Mouse (Mus musculus) embryonic facial prominence, embryonic 15.5 days (tissue): Measurements from ENCODE around the gene Safb2. TPM values are rescaled to one million over a fixed set of nuclear protein-coding genes. Genes with fewer than 3 reads are reported as not detected.

Source experiments
- ATAC-seq: fragments of 200-750 bp; cut with Nextera tagmentation; 2 replicates; pipeline ENCODE4 v1.8.0; 2017; ENCODE audit warnings: low read depth, moderate TSS enrichment; ENCODE audit not compliant: insufficient number of reproducible peaks, low FRiP score, low TSS enrichment
- H3K27ac ChIP-seq: fragments of 300-500 bp; sonication (generic); replicated peaks from 2 replicates; pipeline ENCODE4 v1.5.1; 2015; ENCODE audit warnings: mild to moderate bottlenecking, inconsistent platforms
- H3K27me3 ChIP-seq: fragments of 300-500 bp; sonication (generic); 2 replicates; pipeline ENCODE4 v1.6.1; 2015; ENCODE audit warnings: inconsistent platforms
- H3K36me3 ChIP-seq: fragments of 300-500 bp; sonication (generic); 2 replicates; pipeline ENCODE4 v1.6.1; 2015; ENCODE audit warnings: mild to moderate bottlenecking, inconsistent platforms
- H3K4me1 ChIP-seq: fragments of 300-500 bp; sonication (generic); 2 replicates; pipeline ENCODE4 v1.6.1; 2015; ENCODE audit warnings: inconsistent platforms
- H3K4me2 ChIP-seq: fragments of 300-500 bp; sonication (generic); replicated peaks from 2 replicates; pipeline ENCODE4 v1.6.1; 2015; ENCODE audit warnings: mild to moderate bottlenecking, inconsistent platforms
- H3K4me3 ChIP-seq: fragments of 300-500 bp; sonication (generic); replicated peaks from 2 replicates; pipeline ENCODE4 v1.5.1; 2015; ENCODE audit warnings: mild to moderate bottlenecking, inconsistent platforms
- H3K9ac ChIP-seq: fragments of 300-500 bp; sonication (generic); 2 replicates; pipeline ENCODE4 v1.6.1; 2015; ENCODE audit warnings: inconsistent platforms
- H3K9me3 ChIP-seq: fragments of 300-500 bp; sonication (generic); replicated peaks from 2 replicates; pipeline ENCODE4 v1.6.1; 2016; ENCODE audit warnings: inconsistent platforms
- WGBS: fragments of 180-500 bp; shearing (Covaris S2); methylation state at CpG from one replicate; pipeline ENCODE4 v1.1.7; 2015; 5-methylcytosine and 5-hydroxymethylcytosine counted together
- polyA plus RNA-seq: library from polyadenylated mRNA; unstranded; fragments of >200 nt; fragmentation: Nextera tagmentation; extraction: Ambion mirVana; gene quantifications from 2 replicates; pipeline ENCODE4 v1.2.1, GENCODE M21; 2015

Safb2 gene
- polyA plus RNA-seq, 1 experiment from 2014 or later = 98.4 TPM

DNA sequence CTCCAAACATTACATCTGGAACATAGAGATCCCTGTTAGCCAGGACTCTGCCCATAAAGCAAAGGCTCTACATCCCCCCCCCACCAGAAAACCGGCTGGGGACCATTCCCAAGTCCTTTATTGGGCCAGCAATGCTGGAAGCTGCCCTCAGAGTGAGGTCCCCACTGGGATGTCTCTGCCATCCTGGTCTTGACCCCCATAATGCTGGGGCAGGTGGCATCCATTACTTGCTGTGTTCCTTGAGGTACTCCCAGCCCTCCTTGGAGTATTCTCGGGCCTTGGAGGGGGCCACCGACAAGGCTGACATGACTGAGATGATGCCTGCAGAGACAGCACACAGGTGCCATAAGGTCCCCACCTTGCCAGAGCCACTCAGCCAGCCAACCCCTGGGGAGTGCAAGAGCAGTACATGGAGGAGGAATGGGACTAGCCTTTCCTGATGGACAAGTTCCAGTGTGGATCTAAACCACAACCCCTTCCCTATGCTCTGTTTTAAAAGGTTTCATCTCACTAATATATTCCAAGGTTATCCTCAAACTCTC lies 23.2 kb upstream of the Safb2 start:
- no peaks in the 10 kb centered on the region for H3K9me3 ChIP-seq
- H3K4me1 ChIP-seq = peaks cover 21% of the 10 kb centered on the region
- H3K36me3 ChIP-seq = peaks cover 52% of the 10 kb centered on the region
- WGBS = 57% methylated on average over 3 of the region's 3 CpGs
- H3K27me3 ChIP-seq = no peaks in the 10 kb centered on the region
- no peak overlapping the region for H3K4me3 ChIP-seq
- no peak for ATAC-seq
- H3K27ac ChIP-seq = no peak overlapping the region
- H3K9ac ChIP-seq = no peak overlapping the region
- H3K4me2 ChIP-seq = no peak overlapping the region

DNA sequence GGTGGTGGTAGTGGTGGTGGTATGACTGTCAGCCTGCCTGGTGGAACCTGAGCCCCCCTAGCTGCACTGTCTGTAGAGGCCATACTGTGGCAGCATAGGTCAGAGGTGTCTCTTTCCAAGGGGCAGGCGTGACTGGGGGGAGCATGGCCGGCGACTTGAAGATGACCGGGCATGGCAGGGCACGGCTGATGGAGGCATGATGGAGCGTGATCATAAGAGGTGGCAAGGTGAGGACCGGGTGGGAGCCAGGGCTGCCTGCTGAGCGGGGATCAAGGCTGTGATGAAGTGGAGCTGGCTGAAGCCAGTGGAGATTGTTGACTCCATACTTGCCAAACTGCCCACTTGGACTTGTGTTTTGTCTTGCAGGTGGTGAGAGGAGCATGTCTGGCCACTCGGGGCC lies 21.0 kb upstream of the Safb2 start:
- WGBS = 83% methylated on average over 9 of the region's 9 CpGs
- no peak for ATAC-seq
- no peak overlapping the region for H3K4me3 ChIP-seq
- no peak overlapping the region for H3K27ac ChIP-seq
- H3K9me3 ChIP-seq = no peaks in the 10 kb centered on the region
- H3K9ac ChIP-seq = no peak overlapping the region
- no peaks in the 10 kb centered on the region for H3K27me3 ChIP-seq
- H3K4me2 ChIP-seq = no peak overlapping the region
- H3K4me1 ChIP-seq = peaks cover 18% of the 10 kb centered on the region
- peaks cover 73% of the 10 kb centered on the region for H3K36me3 ChIP-seq

DNA sequence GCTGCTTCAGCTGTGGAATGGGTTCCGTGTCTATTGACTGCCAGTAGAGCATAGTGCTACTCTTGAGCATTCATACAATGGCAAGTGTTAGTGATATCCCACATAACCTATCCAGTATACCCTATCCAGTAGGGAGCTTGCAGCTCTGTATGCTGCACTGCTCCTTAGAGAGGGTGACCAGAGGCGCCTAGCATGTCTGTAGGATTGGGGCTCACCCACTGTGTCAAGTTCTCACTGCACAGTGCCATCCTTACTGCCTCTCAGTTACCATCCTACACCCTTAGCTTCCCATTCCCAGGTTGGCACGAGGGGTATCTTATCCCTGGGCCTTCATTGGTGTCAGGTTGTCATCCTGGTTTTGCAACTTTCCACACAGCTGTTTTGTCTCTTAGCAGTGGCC lies 20.0 kb upstream of the Safb2 start:
- no peaks in the 10 kb centered on the region for H3K9me3 ChIP-seq
- no peak overlapping the region for H3K4me2 ChIP-seq
- 81% methylated on average over 3 of the region's 3 CpGs for WGBS
- no peak overlapping the region for H3K4me3 ChIP-seq
- no peaks in the 10 kb centered on the region for H3K27me3 ChIP-seq
- no peak for ATAC-seq
- no peak overlapping the region for H3K27ac ChIP-seq
- H3K9ac ChIP-seq = no peak overlapping the region
- H3K4me1 ChIP-seq = peaks cover 13% of the 10 kb centered on the region
- peaks cover 83% of the 10 kb centered on the region for H3K36me3 ChIP-seq

DNA sequence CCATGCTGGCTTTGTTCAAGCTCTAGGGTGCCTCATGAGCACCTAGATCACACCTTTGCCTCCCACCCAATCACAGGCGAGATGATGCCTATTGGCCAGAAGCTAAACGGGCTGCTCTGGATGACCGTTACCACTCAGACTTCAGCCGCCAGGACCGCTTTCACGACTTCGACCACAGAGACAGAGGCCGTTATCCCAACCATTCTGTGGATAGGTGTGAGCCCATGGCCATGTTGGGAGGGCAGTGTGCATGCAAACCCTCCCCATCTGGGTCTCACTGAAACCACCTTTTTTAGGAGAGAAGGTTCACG lies 19.6 kb upstream of the Safb2 start:
- peaks cover 86% of the 10 kb centered on the region for H3K36me3 ChIP-seq
- ATAC-seq = no peak
- no peak overlapping the region for H3K4me3 ChIP-seq
- no peaks in the 10 kb centered on the region for H3K9me3 ChIP-seq
- H3K27ac ChIP-seq = no peak overlapping the region
- no peak overlapping the region for H3K9ac ChIP-seq
- no peak overlapping the region for H3K4me2 ChIP-seq
- H3K27me3 ChIP-seq = no peaks in the 10 kb centered on the region
- peaks cover 12% of the 10 kb centered on the region for H3K4me1 ChIP-seq
- 91% methylated on average over 9 of the region's 9 CpGs for WGBS

DNA sequence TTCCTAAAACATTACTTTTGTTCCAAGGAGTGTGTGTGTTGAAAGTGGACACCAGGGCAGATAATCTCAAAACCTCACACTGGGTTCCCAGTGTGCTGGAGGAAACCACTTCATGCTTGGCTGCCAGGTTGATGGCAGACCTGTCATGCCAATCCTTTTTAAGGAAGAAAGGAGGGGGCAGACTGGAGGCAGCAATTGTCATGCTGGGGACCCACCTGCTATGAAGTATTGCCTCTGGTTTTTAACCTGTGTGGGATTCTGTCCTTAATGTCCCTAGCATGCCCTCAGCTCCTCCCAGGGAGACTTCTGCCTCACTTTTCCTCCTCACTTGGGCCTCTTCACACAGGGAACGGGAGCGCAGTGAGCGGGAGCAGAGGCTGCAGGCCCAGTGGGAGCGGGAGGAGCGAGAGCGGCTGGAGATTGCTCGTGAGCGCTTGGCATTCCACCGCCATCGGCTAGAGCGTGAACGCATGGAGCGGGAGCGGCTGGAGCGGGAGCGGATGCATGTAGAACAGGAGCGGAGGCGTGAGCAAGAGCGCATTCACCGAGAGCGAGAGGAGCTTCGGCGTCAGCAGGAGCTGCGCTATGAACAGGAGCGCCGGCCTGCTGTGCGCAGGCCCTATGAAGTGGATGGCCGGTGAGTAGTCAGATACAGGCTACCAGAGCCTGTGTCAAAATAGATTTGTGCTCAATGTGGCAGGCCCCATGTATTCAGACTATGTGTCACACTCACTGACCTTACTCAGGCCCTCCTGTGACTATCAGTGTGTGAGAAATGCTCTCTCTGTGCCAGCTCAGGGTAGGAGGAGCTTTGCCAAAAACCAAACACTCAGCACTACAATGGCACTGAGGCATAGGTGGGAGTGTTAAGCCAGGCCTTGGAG lies 19.0 kb upstream of the Safb2 start:
- H3K27me3 ChIP-seq = no peaks in the 10 kb centered on the region
- no peaks in the 10 kb centered on the region for H3K9me3 ChIP-seq
- no peak overlapping the region for H3K9ac ChIP-seq
- no peak overlapping the region for H3K4me3 ChIP-seq
- ATAC-seq = no peak
- no peak overlapping the region for H3K27ac ChIP-seq
- H3K4me1 ChIP-seq = peaks cover 6% of the 10 kb centered on the region
- no peak overlapping the region for H3K4me2 ChIP-seq
- WGBS = 94% methylated on average over 28 of the region's 28 CpGs
- peaks cover 86% of the 10 kb centered on the region for H3K36me3 ChIP-seq

DNA sequence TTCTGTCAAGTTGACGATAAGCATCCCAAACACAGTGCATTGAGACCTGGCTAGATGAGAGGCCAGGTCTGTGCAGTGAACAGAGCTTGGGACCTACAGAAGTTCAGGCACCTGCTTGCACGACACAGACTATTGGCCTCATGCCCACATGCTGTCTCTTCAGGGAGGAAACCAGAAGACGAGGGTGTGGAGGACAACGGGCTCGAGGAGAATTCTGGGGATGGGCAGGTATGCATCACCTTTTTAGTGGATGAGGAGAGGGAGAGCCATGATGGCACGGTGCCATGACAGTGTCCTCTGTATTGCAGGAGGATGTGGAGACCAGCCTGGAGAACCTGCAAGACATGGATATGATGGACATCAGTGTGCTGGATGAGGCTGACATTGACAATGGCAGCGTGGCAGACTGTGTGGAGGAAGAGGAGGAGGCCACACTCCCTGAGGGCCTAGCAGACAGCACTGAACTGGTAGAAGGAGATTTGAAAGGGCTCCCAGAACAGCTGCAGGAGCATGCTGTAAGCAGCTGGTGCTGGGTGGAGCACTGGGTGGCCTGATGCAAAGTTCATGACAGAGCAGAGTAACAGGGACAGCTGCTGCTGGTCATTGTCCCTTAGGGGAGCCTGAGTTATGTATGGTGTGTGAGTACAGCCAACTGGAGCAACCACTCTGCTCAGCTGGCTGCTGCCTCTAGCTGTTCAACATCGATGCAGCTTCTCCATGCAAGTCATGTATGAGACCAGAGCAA lies 9.3 kb upstream of the Safb2 start:
- Histone ChIP-seq H3K9me3 (no peaks in the 10 kb centered on the region), H3K9ac (no peak overlapping the region), H3K4me3 (no peak overlapping the region), H3K27ac (peak overlapping the region; percentile 39; the same call in 1 of the 2 replicates), H3K36me3 (peaks cover 95% of the 10 kb centered on the region), H3K27me3 (no peaks in the 10 kb centered on the region), H3K4me2 (no peak overlapping the region), H3K4me1 (peaks cover 21% of the 10 kb centered on the region; the same call in 1 of the 2 replicates)
- ATAC-seq = peak; percentile 75
- WGBS = 77% methylated on average over 8 of the region's 8 CpGs

DNA sequence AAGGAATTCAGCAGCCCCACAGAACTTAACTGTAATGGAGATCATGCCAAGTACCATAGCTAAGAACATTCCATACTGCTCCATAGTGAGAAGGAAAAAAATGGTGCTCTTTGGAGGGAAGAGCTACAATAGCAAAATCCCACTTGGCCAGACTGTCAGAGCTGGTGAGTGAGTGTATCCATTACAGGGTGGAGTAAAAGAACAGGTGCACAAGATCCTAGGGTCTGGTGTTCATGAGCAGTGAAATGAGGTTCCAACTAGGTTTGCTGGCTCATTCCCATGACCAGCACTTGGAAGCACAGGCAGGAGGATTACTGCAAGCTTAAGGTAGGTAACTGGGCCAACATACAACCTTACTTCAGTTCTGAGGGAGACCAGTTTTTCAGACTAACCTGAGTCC lies 8.2 kb upstream of the Safb2 start:
- Histone ChIP-seq H3K36me3 (peaks cover 98% of the 10 kb centered on the region), H3K4me2 (no peak overlapping the region), H3K27me3 (no peaks in the 10 kb centered on the region), H3K9ac (no peak overlapping the region), H3K27ac (no peak overlapping the region), H3K4me3 (no peak overlapping the region), H3K9me3 (no peaks in the 10 kb centered on the region), H3K4me1 (peaks cover 32% of the 10 kb centered on the region; the same call in 1 of the 2 replicates)
- no peak for ATAC-seq

DNA sequence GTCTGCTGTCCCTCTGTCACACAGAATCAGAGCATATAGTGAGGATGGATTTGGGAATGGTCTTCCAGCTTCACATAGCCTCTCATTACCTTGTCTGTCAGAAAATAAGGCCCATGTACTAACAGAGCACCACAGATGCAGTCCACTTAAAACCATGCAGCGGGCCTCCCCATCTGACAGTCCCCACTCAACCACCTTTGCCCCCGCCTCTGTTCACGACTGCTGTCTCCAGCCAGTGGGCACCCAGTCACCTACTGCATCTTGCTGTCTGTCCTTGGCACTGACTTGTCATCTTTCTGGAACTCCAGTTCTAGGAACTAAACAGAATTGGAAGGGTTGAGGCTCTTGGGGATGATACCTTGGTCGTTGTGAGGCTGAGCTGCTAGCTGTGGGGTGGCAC lies 4.5 kb upstream of the Safb2 start:
- Histone ChIP-seq H3K36me3 (peaks cover 76% of the 10 kb centered on the region), H3K4me3 (no peak overlapping the region), H3K27ac (no peak overlapping the region), H3K27me3 (no peaks in the 10 kb centered on the region), H3K9me3 (no peaks in the 10 kb centered on the region), H3K4me2 (no peak overlapping the region), H3K4me1 (peaks cover 51% of the 10 kb centered on the region), H3K9ac (no peak overlapping the region)
- WGBS = 96% methylated on average over 4 of the region's 4 CpGs
- no peak for ATAC-seq

DNA sequence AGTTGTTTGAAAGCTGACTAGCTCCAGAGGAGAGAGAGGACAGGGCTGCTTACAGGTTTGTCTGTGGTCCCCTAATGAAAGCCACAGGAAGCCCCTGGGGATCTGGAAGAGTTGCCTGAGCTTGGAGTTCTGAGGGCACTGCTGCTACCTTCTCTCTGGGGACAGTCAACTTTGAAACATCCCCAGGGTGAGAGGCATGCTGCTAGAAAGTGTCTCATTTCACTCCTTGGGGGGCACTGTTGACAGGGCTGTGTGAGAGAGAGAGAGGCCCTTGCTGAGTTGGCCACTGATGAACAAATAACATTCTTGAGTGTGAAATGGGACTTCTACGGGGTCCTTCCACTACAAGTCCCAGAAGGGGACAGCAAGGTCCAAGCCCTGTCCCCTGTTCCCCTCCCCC lies 3.4 kb upstream of the Safb2 start:
- peaks cover 60% of the 10 kb centered on the region for H3K4me1 ChIP-seq
- no peaks in the 10 kb centered on the region for H3K9me3 ChIP-seq
- H3K27me3 ChIP-seq = no peaks in the 10 kb centered on the region
- H3K4me2 ChIP-seq = no peak overlapping the region
- no peak overlapping the region for H3K27ac ChIP-seq
- H3K36me3 ChIP-seq = peaks cover 66% of the 10 kb centered on the region
- 71% methylated on average over 1 of the region's 1 CpGs for WGBS
- no peak overlapping the region for H3K4me3 ChIP-seq
- no peak overlapping the region for H3K9ac ChIP-seq
- ATAC-seq = no peak

DNA sequence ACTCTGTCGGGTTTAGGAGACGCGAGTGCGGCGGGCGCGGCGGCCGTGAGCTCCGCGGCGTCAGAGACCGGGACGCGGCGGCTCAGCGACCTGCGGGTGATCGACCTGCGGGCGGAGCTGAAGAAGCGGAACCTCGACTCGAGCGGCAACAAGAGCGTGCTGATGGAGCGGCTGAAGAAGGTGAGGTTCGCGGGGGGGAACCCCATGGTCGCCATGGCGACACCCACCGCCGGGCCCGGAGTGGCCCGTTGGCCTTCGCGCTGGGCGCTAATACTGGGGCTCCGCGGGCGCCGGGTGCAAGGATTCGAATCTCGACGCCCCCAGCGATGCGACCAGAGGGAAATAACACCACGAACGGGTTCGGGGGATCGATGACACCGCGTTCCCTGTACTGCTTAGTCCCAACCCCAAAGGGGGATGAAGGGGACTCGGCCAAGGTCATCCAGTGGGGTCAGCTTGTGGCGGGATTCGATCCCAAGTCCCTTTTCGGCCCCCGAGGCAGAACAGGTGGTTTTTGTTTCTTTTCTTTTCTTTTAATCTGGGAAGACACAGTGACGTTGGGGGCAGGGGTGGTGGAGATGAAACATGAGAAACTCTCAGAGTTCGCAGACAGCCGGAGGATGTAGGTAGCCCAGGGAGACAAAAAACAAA lies 911 bp upstream of the Safb2 start:
- under 1% methylated on average over 61 of the region's 61 CpGs for WGBS
- no peak for ATAC-seq
- Histone ChIP-seq H3K4me3 (peak overlapping the region; percentile 93), H3K27me3 (no peaks in the 10 kb centered on the region), H3K9ac (peak overlapping the region; percentile 88), H3K4me1 (peaks cover 66% of the 10 kb centered on the region), H3K4me2 (peak overlapping the region; percentile 71), H3K36me3 (peaks cover 64% of the 10 kb centered on the region), H3K27ac (peak overlapping the region; percentile 97), H3K9me3 (no peaks in the 10 kb centered on the region)

DNA sequence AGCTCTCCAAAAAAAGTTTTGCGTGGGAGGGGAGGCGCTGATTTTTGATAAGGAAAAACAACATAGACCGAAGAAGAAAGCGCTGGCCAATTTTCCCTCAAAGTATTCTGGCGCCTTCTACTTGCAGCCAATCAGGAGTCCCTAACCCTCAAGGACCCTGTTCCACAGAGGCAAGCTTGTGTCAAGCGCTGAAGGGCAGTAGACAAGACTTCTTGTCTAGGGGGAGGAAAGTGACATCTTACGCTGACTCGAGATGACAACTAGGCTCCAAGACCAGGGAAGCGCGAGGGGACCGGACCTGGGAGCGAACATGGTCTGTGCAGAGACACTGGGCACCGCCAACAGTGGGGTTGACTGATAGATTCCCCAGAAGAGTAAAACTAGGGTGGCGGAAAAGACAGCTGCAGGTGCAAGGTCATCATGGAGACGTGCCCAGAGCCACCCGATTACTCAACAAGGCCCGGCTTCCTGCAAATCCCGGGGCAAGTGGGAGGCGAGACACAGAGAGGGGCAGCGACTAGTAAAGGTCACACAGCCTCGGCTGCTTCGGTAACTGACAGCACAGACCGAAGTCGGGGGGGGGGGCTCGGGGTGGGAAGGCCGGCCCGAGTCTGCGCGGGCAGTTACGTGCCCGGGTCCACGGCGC lies 651 bp downstream of the Safb2 start:
- H3K4me2 ChIP-seq = peak overlapping the region; percentile 80
- peak overlapping the region; percentile 97 for H3K27ac ChIP-seq
- peak overlapping the region; percentile 93 for H3K4me3 ChIP-seq
- H3K4me1 ChIP-seq = peaks cover 59% of the 10 kb centered on the region
- H3K36me3 ChIP-seq = peaks cover 64% of the 10 kb centered on the region
- WGBS = 2% methylated on average over 33 of the region's 33 CpGs
- H3K27me3 ChIP-seq = no peaks in the 10 kb centered on the region
- H3K9me3 ChIP-seq = no peaks in the 10 kb centered on the region
- no peak for ATAC-seq
- H3K9ac ChIP-seq = peak overlapping the region; percentile 74
